Mouse (Mus musculus) thymus, postnatal 0 days (tissue): Measurements from ENCODE around the gene Rin2. TPM values are rescaled to one million over a fixed set of nuclear protein-coding genes. Genes with fewer than 3 reads are reported as not detected.

Experiments
- DNase-seq: peaks from one replicate; pipeline ENCODE4 v3.0.0-alpha.2; 2015; ENCODE audit warnings: low spot score
- polyA plus RNA-seq: library from polyadenylated mRNA; unstranded; fragments of >200 nt; fragmentation: Nextera tagmentation; extraction: Ambion mirVana; gene quantifications from 2 replicates; pipeline ENCODE4 v1.2.1, GENCODE M21; 2015

Rin2 gene
- polyA plus RNA-seq, 1 experiment from 2014 or later: 6.7 TPM

DNA sequence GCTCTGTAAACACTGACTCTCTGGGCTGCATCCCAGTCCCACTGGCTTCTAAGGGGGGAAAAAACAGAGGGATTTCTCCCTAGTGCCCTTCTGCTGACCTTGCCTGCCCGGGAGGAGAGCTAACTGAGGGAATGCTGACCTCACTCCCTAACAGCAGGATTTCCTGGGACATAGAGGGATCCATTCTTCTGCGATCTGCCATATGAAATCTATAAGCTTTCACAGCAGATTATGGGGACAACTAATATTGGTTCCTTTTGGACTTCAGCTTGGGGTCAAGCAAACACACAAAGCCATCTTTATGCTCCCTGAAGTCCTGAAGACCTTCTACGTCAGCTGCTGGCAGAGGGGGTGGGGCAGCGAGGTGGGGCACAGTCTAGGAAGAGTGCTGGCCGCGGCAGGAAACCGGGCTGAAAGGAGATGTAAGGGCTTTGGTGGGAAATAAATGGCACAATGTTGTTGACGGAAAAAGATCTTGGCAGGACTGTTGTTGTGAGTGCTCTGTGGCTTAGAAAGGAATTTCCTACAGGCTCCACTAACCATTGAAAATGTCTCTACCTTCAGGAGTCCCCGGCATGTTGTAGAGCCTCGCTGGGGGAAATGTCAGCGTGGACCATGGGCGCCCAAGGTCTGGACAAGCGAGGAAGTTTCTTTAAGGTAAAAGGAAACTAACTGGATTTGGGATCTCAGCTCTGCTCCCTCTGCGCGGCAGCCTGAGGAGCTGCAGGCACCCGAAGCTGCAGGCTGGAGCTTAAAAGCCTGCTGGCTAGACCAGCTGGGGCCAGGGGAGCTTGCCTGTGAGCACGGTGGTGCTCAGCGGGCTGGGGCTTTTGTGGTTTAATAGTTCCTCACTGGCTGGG is 111.0 kb downstream of the Rin2 start:
- DNase-seq: no peak

DNA sequence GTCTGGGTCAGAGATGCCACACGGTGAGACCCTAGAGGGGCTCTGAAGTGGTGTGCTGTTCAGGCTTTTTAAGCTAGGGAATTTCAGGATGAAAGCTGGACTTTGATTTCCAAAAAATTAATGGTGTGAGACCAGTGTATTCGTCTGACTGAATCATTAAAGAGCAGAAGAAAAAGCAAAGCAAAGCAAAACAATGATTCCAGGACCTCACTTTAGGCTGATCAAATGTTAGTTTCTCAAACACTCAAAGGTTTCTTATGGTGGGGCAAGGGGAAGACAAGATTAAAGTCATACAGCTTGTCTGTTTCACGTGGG is 111.6 kb downstream of the Rin2 start:
- DNase-seq: no peak

DNA sequence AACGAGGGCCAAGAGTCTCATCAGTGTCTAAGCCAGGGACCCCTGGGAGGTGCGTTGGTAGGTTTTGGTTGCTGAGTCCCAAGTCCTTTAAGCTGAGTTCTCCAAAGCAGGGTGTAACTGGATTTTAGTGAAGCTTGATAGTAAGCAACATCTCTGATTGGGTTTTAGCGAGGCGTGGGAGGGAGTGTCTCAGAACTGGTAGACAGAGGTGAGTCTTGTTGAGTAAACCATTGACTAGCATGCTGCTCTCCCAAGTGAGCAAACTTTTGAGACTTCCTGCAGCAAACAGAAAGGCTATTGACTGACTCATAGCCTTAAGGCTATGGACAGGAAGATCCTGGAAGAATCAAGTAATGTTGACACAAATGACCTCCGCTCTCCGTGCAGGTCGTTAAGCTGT is 112.5 kb downstream of the Rin2 start:
- no peak for DNase-seq

- DNase-seq: no peak
Observed at GRCm38 (mm10) chr2:145788562-145789346, 113.7 kb downstream of the Rin2 start.

GRCm38 (mm10) chr2:145793702-145794101 is 118.7 kb downstream of the Rin2 start:
- no peak for DNase-seq

DNA sequence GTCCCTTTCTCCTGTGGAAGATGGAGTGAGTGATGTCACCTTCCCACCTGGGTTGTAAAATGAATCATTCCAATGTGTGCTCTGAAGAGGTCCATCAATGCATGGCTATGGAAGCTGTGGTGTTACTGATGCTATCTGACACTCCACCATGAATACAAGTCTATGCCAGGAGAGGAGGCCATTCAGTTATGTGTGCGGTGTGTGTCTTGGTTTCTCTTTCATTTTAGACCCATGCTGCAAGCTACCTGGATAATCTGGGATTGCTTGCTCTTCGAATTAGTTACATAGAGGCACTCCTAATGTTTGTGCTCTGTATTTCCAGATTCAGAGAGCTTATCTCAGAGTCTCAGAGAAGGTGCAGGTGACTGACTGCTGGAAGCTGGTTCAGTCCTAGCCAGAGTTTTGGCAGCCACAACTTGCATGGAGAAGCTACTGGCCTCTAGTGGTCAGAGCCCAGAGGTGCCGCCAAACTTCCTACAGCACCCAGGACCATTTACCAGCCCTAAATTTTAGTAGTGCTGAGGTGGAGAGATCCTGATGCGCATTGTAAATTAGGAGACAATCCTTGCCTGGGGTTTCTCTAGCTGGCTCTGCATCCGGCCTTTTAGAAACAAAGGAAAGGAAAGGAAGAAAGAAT is 119.4 kb downstream of the Rin2 start:
- DNase-seq: peak; percentile 29

- no peak for DNase-seq
Observed at GRCm38 (mm10) chr2:145797851-145798250, 122.8 kb downstream of the Rin2 start.

GRCm38 (mm10) chr2:145798954-145799353 is 123.9 kb downstream of the Rin2 start:
- no peak for DNase-seq

DNA sequence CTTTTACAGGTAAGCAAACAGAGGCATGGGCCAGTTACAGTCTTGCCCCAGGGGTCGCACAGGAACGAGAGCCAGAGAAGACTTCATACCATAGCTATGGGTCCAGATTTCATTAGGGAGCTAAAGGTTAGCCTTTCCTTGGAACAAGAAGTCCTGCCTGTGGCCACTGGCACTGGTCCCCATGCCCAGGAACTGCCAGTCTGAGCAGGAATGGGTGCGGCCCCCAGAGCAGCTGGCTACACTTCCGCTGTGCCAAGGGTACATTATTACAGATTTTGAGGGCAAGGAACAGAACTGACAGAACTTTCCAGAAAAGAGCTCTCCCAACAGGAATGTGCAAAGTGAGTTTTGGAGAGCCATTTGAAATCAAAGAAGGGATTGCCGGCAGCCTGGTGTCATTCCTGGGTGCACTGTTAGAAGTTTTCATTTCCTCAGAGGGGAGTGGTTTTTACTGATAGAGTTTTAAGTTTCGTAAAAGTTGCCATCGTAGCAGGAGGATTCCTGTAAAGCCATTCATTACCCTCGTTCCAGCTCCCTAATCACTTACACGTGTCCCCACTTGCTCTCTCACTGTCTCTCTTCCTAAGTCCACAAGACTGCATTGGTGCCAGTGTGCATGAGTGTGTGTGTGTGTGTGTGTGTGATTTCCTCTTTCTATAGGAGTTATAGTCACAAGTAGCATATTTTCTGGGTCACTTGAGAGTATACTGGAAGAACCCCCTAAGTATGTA is 126.5 kb downstream of the Rin2 start:
- DNase-seq: no peak

GRCm38 (mm10) chr2:145802626-145803025 is 127.6 kb downstream of the Rin2 start:
- DNase-seq: no peak

GRCm38 (mm10) chr2:145803822-145804342 is 128.9 kb downstream of the Rin2 start:
- DNase-seq: no peak

- DNase-seq: no peak
Observed at GRCm38 (mm10) chr2:145804524-145804923, 129.5 kb downstream of the Rin2 start.

DNA sequence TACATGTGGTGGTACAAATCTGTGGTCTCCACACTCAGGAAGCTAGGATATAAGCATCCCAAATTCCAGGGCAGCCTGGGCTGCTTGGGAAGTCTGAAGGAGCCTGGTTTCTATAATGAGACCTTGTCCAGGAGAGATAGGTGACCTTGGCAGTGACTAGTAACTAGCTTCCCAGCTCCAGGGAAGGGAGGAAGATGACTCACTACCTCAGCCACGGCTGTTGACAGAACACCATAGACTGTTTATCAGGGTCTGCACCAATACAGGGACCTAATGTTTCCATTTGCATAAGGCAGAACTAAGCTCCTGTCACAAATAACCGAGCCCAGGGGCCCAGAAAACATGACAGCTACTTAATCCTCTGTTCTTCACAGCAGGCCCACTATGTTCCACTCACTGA is 132.3 kb downstream of the Rin2 start:
- DNase-seq: no peak

DNA sequence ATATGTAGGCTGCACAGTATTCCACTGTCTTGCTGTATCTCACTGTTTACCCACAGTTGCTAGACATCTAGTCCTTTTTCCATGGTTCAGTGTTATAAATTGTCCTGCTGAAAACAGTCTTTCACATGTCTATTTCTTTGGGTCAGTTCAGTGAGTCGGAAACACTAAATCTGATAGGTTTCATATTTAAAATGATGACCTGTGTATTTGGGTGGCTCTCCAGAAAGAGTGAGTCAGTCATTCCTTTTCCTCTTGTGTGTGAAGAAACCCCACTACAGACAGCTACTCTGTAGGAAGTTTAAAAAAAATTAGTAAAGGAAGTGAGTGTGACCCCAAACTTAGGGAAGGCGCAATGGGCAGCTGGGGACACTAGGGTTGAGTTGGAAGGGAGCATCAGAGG is 133.2 kb downstream of the Rin2 start:
- no peak for DNase-seq

GRCm38 (mm10) chr2:145808667-145809066 is 133.7 kb downstream of the Rin2 start:
- DNase-seq: no peak

GRCm38 (mm10) chr2:145810676-145811075 is 135.7 kb downstream of the Rin2 start:
- DNase-seq: peak; percentile 47

GRCm38 (mm10) chr2:145812818-145813217 is 137.8 kb downstream of the Rin2 start:
- DNase-seq: no peak

DNA sequence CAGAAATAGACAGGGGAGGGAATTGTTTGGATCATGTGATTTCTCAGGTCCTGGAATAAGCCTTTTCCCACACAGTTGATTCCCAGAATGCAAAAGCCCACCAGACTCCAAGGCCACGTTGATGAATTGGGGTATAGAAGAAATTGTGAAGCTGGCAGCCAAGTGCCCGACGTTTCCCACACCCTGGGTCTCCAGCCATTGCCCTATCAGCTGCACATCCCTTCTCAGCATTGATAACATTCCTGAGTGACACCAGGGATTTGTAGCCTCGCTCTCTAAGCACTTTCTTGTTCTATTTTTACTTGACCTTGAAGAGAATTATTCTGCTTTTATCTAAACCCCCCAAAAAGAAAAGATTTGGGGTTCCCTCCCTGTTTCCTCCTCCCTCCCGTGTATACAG is 142.2 kb downstream of the Rin2 start:
- no peak for DNase-seq

GRCm38 (mm10) chr2:145822013-145822782 is 147.2 kb downstream of the Rin2 start:
- no peak for DNase-seq
